Mouse (Mus musculus): ENCODE measurements around the gene Ccdc159. TPM values are rescaled to one million over a fixed set of nuclear protein-coding genes. Genes with fewer than 3 reads are reported as not detected.

Gene Ccdc159
- polyA plus RNA-seq (2014; fragmentation: Nextera tagmentation; extraction: Ambion mirVana), result 5.7 and 7.7 TPM in 2 replicates

GRCm38 (mm10) chr9:21927208-21927753 is at the start of gene Ccdc159, which contains the start of gene Tmem205:
Ccdc159 (plus strand) TSS chr9:21927471.
Tmem205 (minus strand) TSS chr9:21927556.
- peak within 1 kb of the TSS; percentile 65 for H3K4me2 ChIP-seq (ENCODE audit: low read length)
- WGBS, result under 1% methylated on average over 28 of the region's 28 CpGs
- H3K27me3 ChIP-seq (ENCODE audit: control insufficient read depth, insufficient read depth, low read length), result no peaks in the 10 kb centered on the region
- peak within 1 kb of the TSS; percentile 66; the same call in 1 of the 2 replicates for H3K27ac ChIP-seq (replicated peaks; ENCODE audit: low read depth, low read length)
- ATAC-seq (ENCODE audit: low FRiP score, low TSS enrichment) (peak; percentile 97), DNase-seq (peak; percentile 95)
- H3K9ac ChIP-seq (replicated peaks; ENCODE audit: low read length), result peak within 1 kb of the TSS; percentile 59
- H3K9me3 ChIP-seq (ENCODE audit: control insufficient read depth, low read length), result no peaks in the 10 kb centered on the region
- 0 out of 2 replicates have a peak, but pooled peaks cover 5% of the 10 kb centered on the region for H3K36me3 ChIP-seq (ENCODE audit: control insufficient read depth, insufficient read depth, low read length)
- H3K4me3 ChIP-seq (replicated peaks; ENCODE audit: low read depth, low read length), result peak within 1 kb of the TSS; percentile 48
- H3K4me1 ChIP-seq (ENCODE audit: control insufficient read depth, insufficient read depth, low read length), result peaks cover 11% of the 10 kb centered on the region

GRCm38 (mm10) chr9:21889229-21889628 is 38.0 kb upstream of the Ccdc159 start:
- Histone ChIP-seq H3K27ac (replicated peaks; ENCODE audit: low read depth, low read length) (no peak overlapping the region), H3K9me3 (ENCODE audit: control insufficient read depth, low read length) (no peaks in the 10 kb centered on the region), H3K4me1 (ENCODE audit: control insufficient read depth, insufficient read depth, low read length) (no peaks in the 10 kb centered on the region), H3K36me3 (ENCODE audit: control insufficient read depth, insufficient read depth, low read length) (no peaks in the 10 kb centered on the region), H3K9ac (replicated peaks; ENCODE audit: low read length) (no peak overlapping the region), H3K4me2 (ENCODE audit: low read length) (no peak overlapping the region), H3K27me3 (ENCODE audit: control insufficient read depth, insufficient read depth, low read length) (no peaks in the 10 kb centered on the region; the same call in 1 of the 2 replicates), H3K4me3 (replicated peaks; ENCODE audit: low read depth, low read length) (no peak overlapping the region)
- WGBS, result 60% methylated on average over 3 of the region's 3 CpGs
- DNase-seq (no peak), ATAC-seq (ENCODE audit: low FRiP score, low TSS enrichment) (no peak)

- Histone ChIP-seq H3K9ac (replicated peaks; ENCODE audit: low read length) (no peak overlapping the region; the same call in 1 of the 2 replicates), H3K27me3 (ENCODE audit: control insufficient read depth, insufficient read depth, low read length) (peaks cover 3% of the 10 kb centered on the region; the same call in 1 of the 2 replicates), H3K4me3 (replicated peaks; ENCODE audit: low read depth, low read length) (peak overlapping the region; percentile 41), H3K4me1 (ENCODE audit: control insufficient read depth, insufficient read depth, low read length) (0 out of 2 replicates have a peak, but pooled peaks cover 4% of the 10 kb centered on the region), H3K4me2 (ENCODE audit: low read length) (peak overlapping the region; percentile 61), H3K27ac (replicated peaks; ENCODE audit: low read depth, low read length) (0 out of 2 replicates have a peak overlapping the region, but pooled peaks have one; percentile 60), H3K9me3 (ENCODE audit: control insufficient read depth, low read length) (no peaks in the 10 kb centered on the region), H3K36me3 (ENCODE audit: control insufficient read depth, insufficient read depth, low read length) (no peaks in the 10 kb centered on the region)
- ATAC-seq (ENCODE audit: low FRiP score, low TSS enrichment) (peak; percentile 88), DNase-seq (peak; percentile 93)
- WGBS, result 13% methylated on average over 10 of the region's 10 CpGs
Observed at GRCm38 (mm10) chr9:21901223-21901820, 25.9 kb upstream of the Ccdc159 start.

- H3K36me3 ChIP-seq (ENCODE audit: control insufficient read depth, insufficient read depth, low read length), result no peaks in the 10 kb centered on the region
- no peak overlapping the region for H3K27ac ChIP-seq (replicated peaks; ENCODE audit: low read depth, low read length)
- ATAC-seq (ENCODE audit: low FRiP score, low TSS enrichment) (no peak), DNase-seq (no peak)
- H3K27me3 ChIP-seq (ENCODE audit: control insufficient read depth, insufficient read depth, low read length), result peaks cover 3% of the 10 kb centered on the region; the same call in 1 of the 2 replicates
- H3K4me3 ChIP-seq (replicated peaks; ENCODE audit: low read depth, low read length), result no peak overlapping the region
- H3K4me1 ChIP-seq (ENCODE audit: control insufficient read depth, insufficient read depth, low read length), result 0 out of 2 replicates have a peak, but pooled peaks cover 4% of the 10 kb centered on the region
- H3K9ac ChIP-seq (replicated peaks; ENCODE audit: low read length), result no peak overlapping the region
- 95% methylated on average over 4 of the region's 4 CpGs for WGBS
- H3K9me3 ChIP-seq (ENCODE audit: control insufficient read depth, low read length), result no peaks in the 10 kb centered on the region
- no peak overlapping the region for H3K4me2 ChIP-seq (ENCODE audit: low read length)
Observed at GRCm38 (mm10) chr9:21904031-21904430, 23.2 kb upstream of the Ccdc159 start.

GRCm38 (mm10) chr9:21908216-21908615 is 19.1 kb upstream of the Ccdc159 start:
- Histone ChIP-seq H3K9ac (replicated peaks; ENCODE audit: low read length) (no peak overlapping the region), H3K36me3 (ENCODE audit: control insufficient read depth, insufficient read depth, low read length) (no peaks in the 10 kb centered on the region), H3K4me1 (ENCODE audit: control insufficient read depth, insufficient read depth, low read length) (no peaks in the 10 kb centered on the region), H3K9me3 (ENCODE audit: control insufficient read depth, low read length) (no peaks in the 10 kb centered on the region), H3K27me3 (ENCODE audit: control insufficient read depth, insufficient read depth, low read length) (no peaks in the 10 kb centered on the region), H3K4me2 (ENCODE audit: low read length) (no peak overlapping the region), H3K4me3 (replicated peaks; ENCODE audit: low read depth, low read length) (no peak overlapping the region), H3K27ac (replicated peaks; ENCODE audit: low read depth, low read length) (no peak overlapping the region)
- DNase-seq (no peak), ATAC-seq (ENCODE audit: low FRiP score, low TSS enrichment) (no peak)
- WGBS, result 78% methylated on average over 11 of the region's 11 CpGs

- Histone ChIP-seq H3K27ac (replicated peaks; ENCODE audit: low read depth, low read length) (no peak overlapping the region), H3K27me3 (ENCODE audit: control insufficient read depth, insufficient read depth, low read length) (no peaks in the 10 kb centered on the region), H3K4me2 (ENCODE audit: low read length) (no peak overlapping the region), H3K36me3 (ENCODE audit: control insufficient read depth, insufficient read depth, low read length) (0 out of 2 replicates have a peak, but pooled peaks cover 4% of the 10 kb centered on the region), H3K4me1 (ENCODE audit: control insufficient read depth, insufficient read depth, low read length) (no peaks in the 10 kb centered on the region), H3K9ac (replicated peaks; ENCODE audit: low read length) (no peak overlapping the region), H3K4me3 (replicated peaks; ENCODE audit: low read depth, low read length) (no peak overlapping the region), H3K9me3 (ENCODE audit: control insufficient read depth, low read length) (no peaks in the 10 kb centered on the region)
- 78% methylated on average over 10 of the region's 10 CpGs for WGBS
- no peak for DNase-seq
- ATAC-seq (ENCODE audit: low FRiP score, low TSS enrichment), result no peak
Observed at GRCm38 (mm10) chr9:21909474-21910223, 17.6 kb upstream of the Ccdc159 start.

- peak overlapping the region; percentile 55 for H3K4me3 ChIP-seq (replicated peaks; ENCODE audit: low read depth, low read length)
- peak overlapping the region; percentile 88 for H3K4me2 ChIP-seq (ENCODE audit: low read length)
- no peak for DNase-seq
- ATAC-seq (ENCODE audit: low FRiP score, low TSS enrichment), result no peak
- 0 out of 2 replicates have a peak, but pooled peaks cover 4% of the 10 kb centered on the region for H3K36me3 ChIP-seq (ENCODE audit: control insufficient read depth, insufficient read depth, low read length)
- H3K9me3 ChIP-seq (ENCODE audit: control insufficient read depth, low read length), result no peaks in the 10 kb centered on the region
- H3K27ac ChIP-seq (replicated peaks; ENCODE audit: low read depth, low read length), result 0 out of 2 replicates have a peak overlapping the region, but pooled peaks have one; percentile 5
- H3K27me3 ChIP-seq (ENCODE audit: control insufficient read depth, insufficient read depth, low read length), result no peaks in the 10 kb centered on the region; the same call in 1 of the 2 replicates
- H3K4me1 ChIP-seq (ENCODE audit: control insufficient read depth, insufficient read depth, low read length), result 0 out of 2 replicates have a peak, but pooled peaks cover 3% of the 10 kb centered on the region
- WGBS, result 63% methylated on average over 3 of the region's 3 CpGs
- H3K9ac ChIP-seq (replicated peaks; ENCODE audit: low read length), result peak overlapping the region; percentile 65
Observed at GRCm38 (mm10) chr9:21916851-21917492, 10.3 kb upstream of the Ccdc159 start.

- H3K36me3 ChIP-seq (ENCODE audit: control insufficient read depth, insufficient read depth, low read length), result 0 out of 2 replicates have a peak, but pooled peaks cover 4% of the 10 kb centered on the region
- 2% methylated on average over 35 of the region's 35 CpGs for WGBS
- H3K27me3 ChIP-seq (ENCODE audit: control insufficient read depth, insufficient read depth, low read length), result no peaks in the 10 kb centered on the region; the same call in 1 of the 2 replicates
- H3K9ac ChIP-seq (replicated peaks; ENCODE audit: low read length), result peak overlapping the region; percentile 65
- no peaks in the 10 kb centered on the region for H3K9me3 ChIP-seq (ENCODE audit: control insufficient read depth, low read length)
- H3K4me3 ChIP-seq (replicated peaks; ENCODE audit: low read depth, low read length), result peak overlapping the region; percentile 55
- 0 out of 2 replicates have a peak, but pooled peaks cover 3% of the 10 kb centered on the region for H3K4me1 ChIP-seq (ENCODE audit: control insufficient read depth, insufficient read depth, low read length)
- DNase-seq (peak; percentile 62), ATAC-seq (ENCODE audit: low FRiP score, low TSS enrichment) (no peak; the same call in 1 of the 2 replicates)
- peak overlapping the region; percentile 41; the same call in 1 of the 2 replicates for H3K27ac ChIP-seq (replicated peaks; ENCODE audit: low read depth, low read length)
- H3K4me2 ChIP-seq (ENCODE audit: low read length), result peak overlapping the region; percentile 88
Observed at GRCm38 (mm10) chr9:21917493-21918034, 9.7 kb upstream of the Ccdc159 start.
